Mouse (Mus musculus): Measurements from ENCODE around the gene 2310039H08Rik. TPM values are rescaled to one million over a fixed set of nuclear protein-coding genes. Genes with fewer than 3 reads are reported as not detected.

The 2310039H08Rik gene
- polyA plus RNA-seq, 1 experiment from 2014 or later: 48.4 TPM

GRCm38 (mm10) chr17:46734055-46734454 is 38.4 kb upstream of the 2310039H08Rik start:
- Histone ChIP-seq H3K27me3 (ENCODE audit: control insufficient read depth, insufficient read depth, low read length) (peaks cover 2% of the 10 kb centered on the region; the same call in 1 of the 2 replicates), H3K4me2 (replicated peaks; ENCODE audit: low read depth, low read length) (no peak overlapping the region), H3K4me3 (ENCODE audit: low read depth, low read length) (no peak overlapping the region), H3K36me3 (ENCODE audit: control insufficient read depth, insufficient read depth, low read length) (no peaks in the 10 kb centered on the region), H3K4me1 (replicated peaks; ENCODE audit: control insufficient read depth, insufficient read depth, low read length) (no peaks in the 10 kb centered on the region), H3K9me3 (ENCODE audit: control insufficient read depth, low read length) (no peaks in the 10 kb centered on the region), H3K9ac (ENCODE audit: low read depth, low read length) (no peak overlapping the region), H3K27ac (ENCODE audit: low read depth, low read length) (no peak overlapping the region)
- ATAC-seq (ENCODE audit: low FRiP score) (no peak), DNase-seq (ENCODE audit: low spot score) (no peak)
- WGBS: 94% methylated on average over 3 of the region's 3 CpGs

DNA sequence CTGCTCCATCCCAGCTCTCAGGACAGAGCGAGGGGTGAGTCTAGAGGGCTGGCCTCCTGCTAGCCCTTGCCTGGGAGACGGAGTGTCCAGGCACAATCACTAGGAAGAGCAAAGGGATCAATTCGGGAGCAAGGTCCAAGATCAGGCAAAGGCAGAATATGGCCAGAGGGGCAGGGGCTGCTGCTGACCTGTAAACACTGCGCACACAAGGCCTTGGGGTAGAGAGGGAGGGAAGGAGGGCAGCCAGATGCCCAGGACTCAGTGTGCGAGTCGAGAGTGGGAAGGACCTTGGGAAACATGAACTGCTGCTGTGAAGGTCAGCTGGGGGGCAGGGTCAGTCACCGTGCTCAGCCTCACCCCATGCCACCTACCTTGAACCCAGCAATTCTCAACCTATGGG is 37.1 kb upstream of the 2310039H08Rik start:
- 83% methylated on average over 7 of the region's 7 CpGs for WGBS

GRCm38 (mm10) chr17:46736160-46736559 is 36.3 kb upstream of the 2310039H08Rik start:
- Histone ChIP-seq H3K4me1 (replicated peaks; ENCODE audit: control insufficient read depth, insufficient read depth, low read length) (no peaks in the 10 kb centered on the region), H3K9ac (ENCODE audit: low read depth, low read length) (no peak overlapping the region), H3K36me3 (ENCODE audit: control insufficient read depth, insufficient read depth, low read length) (no peaks in the 10 kb centered on the region), H3K27ac (ENCODE audit: low read depth, low read length) (no peak overlapping the region), H3K4me3 (ENCODE audit: low read depth, low read length) (no peak overlapping the region), H3K27me3 (ENCODE audit: control insufficient read depth, insufficient read depth, low read length) (no peaks in the 10 kb centered on the region), H3K9me3 (ENCODE audit: control insufficient read depth, low read length) (no peaks in the 10 kb centered on the region), H3K4me2 (replicated peaks; ENCODE audit: low read depth, low read length) (no peak overlapping the region)
- DNase-seq (ENCODE audit: low spot score) (peak; percentile 39), ATAC-seq (ENCODE audit: low FRiP score) (no peak)
- WGBS: 73% methylated on average over 10 of the region's 10 CpGs

More for the DNA sequence above, 37.1 kb upstream of the 2310039H08Rik start:
- Histone ChIP-seq H3K4me2 (replicated peaks; ENCODE audit: low read depth, low read length) (no peak overlapping the region), H3K27ac (ENCODE audit: low read depth, low read length) (no peak overlapping the region), H3K4me3 (ENCODE audit: low read depth, low read length) (no peak overlapping the region), H3K9ac (ENCODE audit: low read depth, low read length) (no peak overlapping the region), H3K27me3 (ENCODE audit: control insufficient read depth, insufficient read depth, low read length) (no peaks in the 10 kb centered on the region), H3K4me1 (replicated peaks; ENCODE audit: control insufficient read depth, insufficient read depth, low read length) (no peaks in the 10 kb centered on the region), H3K9me3 (ENCODE audit: control insufficient read depth, low read length) (no peaks in the 10 kb centered on the region), H3K36me3 (ENCODE audit: control insufficient read depth, insufficient read depth, low read length) (no peaks in the 10 kb centered on the region)
- DNase-seq (ENCODE audit: low spot score) (no peak), ATAC-seq (ENCODE audit: low FRiP score) (no peak)

- Histone ChIP-seq H3K4me2 (replicated peaks; ENCODE audit: low read depth, low read length) (no peak overlapping the region), H3K9ac (ENCODE audit: low read depth, low read length) (no peak overlapping the region), H3K36me3 (ENCODE audit: control insufficient read depth, insufficient read depth, low read length) (no peaks in the 10 kb centered on the region), H3K27ac (ENCODE audit: low read depth, low read length) (no peak overlapping the region), H3K27me3 (ENCODE audit: control insufficient read depth, insufficient read depth, low read length) (no peaks in the 10 kb centered on the region), H3K9me3 (ENCODE audit: control insufficient read depth, low read length) (no peaks in the 10 kb centered on the region), H3K4me1 (replicated peaks; ENCODE audit: control insufficient read depth, insufficient read depth, low read length) (no peaks in the 10 kb centered on the region), H3K4me3 (ENCODE audit: low read depth, low read length) (no peak overlapping the region)
- ATAC-seq (ENCODE audit: low FRiP score) (no peak), DNase-seq (ENCODE audit: low spot score) (no peak)
- WGBS: 93% methylated on average over 6 of the region's 6 CpGs
Measured at GRCm38 (mm10) chr17:46741305-46741704, 31.1 kb upstream of the 2310039H08Rik start.

GRCm38 (mm10) chr17:46742986-46743385 is 29.4 kb upstream of the 2310039H08Rik start:
- Histone ChIP-seq H3K27me3 (ENCODE audit: control insufficient read depth, insufficient read depth, low read length) (no peaks in the 10 kb centered on the region), H3K4me3 (ENCODE audit: low read depth, low read length) (no peak overlapping the region), H3K4me2 (replicated peaks; ENCODE audit: low read depth, low read length) (no peak overlapping the region), H3K27ac (ENCODE audit: low read depth, low read length) (no peak overlapping the region), H3K9me3 (ENCODE audit: control insufficient read depth, low read length) (no peaks in the 10 kb centered on the region), H3K4me1 (replicated peaks; ENCODE audit: control insufficient read depth, insufficient read depth, low read length) (no peaks in the 10 kb centered on the region), H3K9ac (ENCODE audit: low read depth, low read length) (no peak overlapping the region), H3K36me3 (ENCODE audit: control insufficient read depth, insufficient read depth, low read length) (no peaks in the 10 kb centered on the region)
- 91% methylated on average over 9 of the region's 9 CpGs for WGBS
- DNase-seq (ENCODE audit: low spot score): no peak
- ATAC-seq (ENCODE audit: low FRiP score): no peak

- Histone ChIP-seq H3K4me1 (replicated peaks; ENCODE audit: control insufficient read depth, insufficient read depth, low read length) (no peaks in the 10 kb centered on the region), H3K9ac (ENCODE audit: low read depth, low read length) (no peak overlapping the region), H3K36me3 (ENCODE audit: control insufficient read depth, insufficient read depth, low read length) (no peaks in the 10 kb centered on the region), H3K9me3 (ENCODE audit: control insufficient read depth, low read length) (no peaks in the 10 kb centered on the region), H3K27ac (ENCODE audit: low read depth, low read length) (no peak overlapping the region), H3K27me3 (ENCODE audit: control insufficient read depth, insufficient read depth, low read length) (no peaks in the 10 kb centered on the region), H3K4me3 (ENCODE audit: low read depth, low read length) (no peak overlapping the region), H3K4me2 (replicated peaks; ENCODE audit: low read depth, low read length) (no peak overlapping the region)
- no peak for ATAC-seq (ENCODE audit: low FRiP score)
- no peak for DNase-seq (ENCODE audit: low spot score)
- WGBS: 83% methylated on average over 2 of the region's 2 CpGs
Measured at GRCm38 (mm10) chr17:46745506-46745905, 26.9 kb upstream of the 2310039H08Rik start.

DNA sequence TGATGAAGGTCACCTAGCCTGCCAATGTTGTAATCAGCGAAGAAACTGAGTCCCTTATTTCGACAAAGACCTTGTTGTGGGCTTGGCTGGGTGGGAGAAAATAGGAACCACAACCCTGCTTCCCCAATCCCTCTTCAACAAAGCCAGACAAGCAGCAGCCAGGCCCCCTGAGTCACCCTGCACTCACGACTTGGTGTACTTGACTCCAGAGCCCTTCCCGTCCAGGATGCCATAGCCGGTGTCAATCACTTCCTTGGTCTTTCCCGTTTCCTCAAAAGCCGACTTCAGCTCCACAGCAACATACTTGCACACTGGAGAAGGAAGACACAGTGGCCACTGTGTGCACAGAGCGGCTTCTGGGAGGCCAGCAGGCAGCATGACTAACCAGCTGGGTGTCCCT is 25.2 kb upstream of the 2310039H08Rik start:
- WGBS: 84% methylated on average over 8 of the region's 8 CpGs
- Histone ChIP-seq H3K9ac (ENCODE audit: low read depth, low read length) (no peak overlapping the region), H3K27me3 (ENCODE audit: control insufficient read depth, insufficient read depth, low read length) (no peaks in the 10 kb centered on the region; the same call in 1 of the 2 replicates), H3K36me3 (ENCODE audit: control insufficient read depth, insufficient read depth, low read length) (no peaks in the 10 kb centered on the region), H3K27ac (ENCODE audit: low read depth, low read length) (no peak overlapping the region), H3K4me2 (replicated peaks; ENCODE audit: low read depth, low read length) (no peak overlapping the region), H3K4me3 (ENCODE audit: low read depth, low read length) (no peak overlapping the region), H3K4me1 (replicated peaks; ENCODE audit: control insufficient read depth, insufficient read depth, low read length) (peaks cover 4% of the 10 kb centered on the region; the same call in 1 of the 2 replicates), H3K9me3 (ENCODE audit: control insufficient read depth, low read length) (no peaks in the 10 kb centered on the region)
- DNase-seq (ENCODE audit: low spot score): no peak
- ATAC-seq (ENCODE audit: low FRiP score): no peak

GRCm38 (mm10) chr17:46747806-46748205 is 24.6 kb upstream of the 2310039H08Rik start:
- DNase-seq (ENCODE audit: low spot score): no peak
- H3K9ac ChIP-seq (ENCODE audit: low read depth, low read length): no peak overlapping the region
- H3K4me2 ChIP-seq (replicated peaks; ENCODE audit: low read depth, low read length): no peak overlapping the region
- ATAC-seq (ENCODE audit: low FRiP score): no peak
- H3K4me3 ChIP-seq (ENCODE audit: low read depth, low read length): no peak overlapping the region
- no peak overlapping the region for H3K27ac ChIP-seq (ENCODE audit: low read depth, low read length)
- H3K27me3 ChIP-seq (ENCODE audit: control insufficient read depth, insufficient read depth, low read length): no peaks in the 10 kb centered on the region; the same call in 1 of the 2 replicates
- H3K4me1 ChIP-seq (replicated peaks; ENCODE audit: control insufficient read depth, insufficient read depth, low read length): peaks cover 4% of the 10 kb centered on the region; the same call in 1 of the 2 replicates
- WGBS: 94% methylated on average over 2 of the region's 2 CpGs
- H3K36me3 ChIP-seq (ENCODE audit: control insufficient read depth, insufficient read depth, low read length): no peaks in the 10 kb centered on the region
- no peaks in the 10 kb centered on the region for H3K9me3 ChIP-seq (ENCODE audit: control insufficient read depth, low read length)

GRCm38 (mm10) chr17:46749282-46749681 is 23.2 kb upstream of the 2310039H08Rik start:
- ATAC-seq (ENCODE audit: low FRiP score): no peak
- Histone ChIP-seq H3K9ac (ENCODE audit: low read depth, low read length) (no peak overlapping the region), H3K27ac (ENCODE audit: low read depth, low read length) (no peak overlapping the region), H3K4me1 (replicated peaks; ENCODE audit: control insufficient read depth, insufficient read depth, low read length) (peaks cover 4% of the 10 kb centered on the region; the same call in 1 of the 2 replicates), H3K4me2 (replicated peaks; ENCODE audit: low read depth, low read length) (no peak overlapping the region), H3K9me3 (ENCODE audit: control insufficient read depth, low read length) (no peaks in the 10 kb centered on the region), H3K4me3 (ENCODE audit: low read depth, low read length) (no peak overlapping the region), H3K27me3 (ENCODE audit: control insufficient read depth, insufficient read depth, low read length) (no peaks in the 10 kb centered on the region; the same call in 1 of the 2 replicates), H3K36me3 (ENCODE audit: control insufficient read depth, insufficient read depth, low read length) (no peaks in the 10 kb centered on the region)
- DNase-seq (ENCODE audit: low spot score): no peak
- 91% methylated on average over 5 of the region's 5 CpGs for WGBS

Data from hindbrain, embryonic 11.5 days (tissue).